Mouse (Mus musculus): ENCODE data around the gene Ddx51. TPM values are rescaled to one million over a fixed set of nuclear protein-coding genes. Genes with fewer than 3 reads are reported as not detected.
A peak's percentile ranks its signal among the peaks of the same experiment; 100 is the strongest.

Ddx51 gene
- total RNA-seq, 2 experiments from 2014 or later, result 9.9 to 12.0 TPM

DNA sequence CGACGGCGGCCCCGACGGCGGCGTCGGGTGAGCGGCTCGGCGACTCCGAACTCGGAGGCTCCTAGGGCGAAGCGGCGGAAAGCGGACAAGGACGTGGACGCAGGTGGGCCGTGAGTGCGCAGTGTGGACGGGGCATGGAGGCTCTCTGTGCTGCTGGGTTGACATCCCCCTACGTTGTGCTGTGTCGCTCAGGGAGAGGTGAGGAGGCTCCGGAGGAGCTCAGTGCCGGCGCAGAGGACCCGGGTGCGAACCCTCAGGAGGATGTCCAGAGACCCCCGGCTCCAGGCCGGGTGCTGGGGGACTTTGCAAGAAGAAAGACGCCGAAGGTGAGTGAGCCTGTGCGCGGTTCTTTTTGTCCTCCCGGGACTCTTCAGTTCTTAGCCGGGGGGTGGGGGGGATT lies 435 bp downstream of the Ddx51 start:
- no peak for ATAC-seq (replicated peaks; ENCODE audit: poor library complexity, severe bottlenecking)

DNA sequence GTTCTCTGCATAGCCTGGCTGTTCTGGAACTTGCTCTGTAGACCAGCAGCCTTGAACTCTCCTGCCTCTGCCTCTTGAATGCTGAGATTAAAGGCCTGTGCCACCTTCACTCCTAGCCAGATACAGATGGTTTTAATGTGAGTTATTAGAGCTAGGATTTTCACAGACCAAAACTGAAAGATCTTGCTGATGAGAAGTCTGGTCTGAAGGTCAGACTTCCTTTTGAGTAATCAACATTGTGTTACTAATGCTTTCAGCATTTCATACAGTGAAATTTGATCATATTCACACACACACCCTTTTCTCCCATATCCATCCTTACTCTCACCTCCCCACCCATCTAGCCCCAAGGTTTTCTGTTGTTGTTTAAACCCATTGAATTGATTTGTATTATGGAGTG lies 6.4 kb downstream of the Ddx51 start:
- ATAC-seq (replicated peaks; ENCODE audit: poor library complexity, severe bottlenecking), result no peak

DNA sequence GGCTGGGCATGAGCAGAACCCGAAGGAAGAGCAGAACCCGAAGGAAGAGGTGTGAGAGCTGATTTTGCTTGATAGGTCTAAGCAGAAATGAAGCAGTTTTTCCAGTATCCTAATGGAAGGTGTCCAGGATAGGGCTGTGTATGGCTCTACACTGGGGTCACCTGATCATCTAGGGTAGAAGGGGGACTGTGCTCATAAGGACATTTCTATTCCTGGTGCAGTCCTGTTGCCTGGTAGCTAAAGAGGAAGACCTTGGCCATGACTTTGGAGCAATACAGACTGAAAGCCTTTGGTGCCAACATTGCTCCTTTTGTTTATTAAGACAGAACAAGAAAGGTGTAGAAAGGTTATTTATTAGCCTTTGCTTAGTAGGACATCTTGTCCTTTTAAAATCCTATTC lies 10.8 kb downstream of the Ddx51 start:
- ATAC-seq (replicated peaks; ENCODE audit: poor library complexity, severe bottlenecking), result no peak

DNA sequence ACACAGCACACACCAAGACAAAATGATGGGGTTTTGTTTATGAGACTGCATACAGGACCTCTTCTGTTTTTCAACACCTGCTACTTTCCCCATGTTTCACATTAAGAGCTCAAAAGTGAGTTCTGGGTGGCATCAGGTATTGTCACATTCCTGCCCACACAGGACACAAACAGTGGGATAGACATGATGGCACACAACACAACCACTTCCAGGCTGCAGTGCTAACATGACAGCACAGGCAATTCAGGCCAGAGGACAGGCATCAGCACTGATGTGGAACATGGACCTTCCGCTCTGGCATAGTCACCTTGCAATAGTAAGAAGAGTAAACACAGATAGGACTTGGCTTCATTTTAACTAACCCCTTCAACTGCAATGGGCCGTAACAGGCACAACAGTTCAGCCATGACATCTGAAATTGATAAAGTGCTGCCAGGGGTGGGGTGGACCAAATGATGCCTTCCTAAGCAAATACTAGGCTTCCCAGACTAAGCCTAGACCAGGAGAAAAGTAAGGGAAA lies 11.6 kb downstream of the Ddx51 start:
- no peak for ATAC-seq (replicated peaks; ENCODE audit: poor library complexity, severe bottlenecking)

DNA sequence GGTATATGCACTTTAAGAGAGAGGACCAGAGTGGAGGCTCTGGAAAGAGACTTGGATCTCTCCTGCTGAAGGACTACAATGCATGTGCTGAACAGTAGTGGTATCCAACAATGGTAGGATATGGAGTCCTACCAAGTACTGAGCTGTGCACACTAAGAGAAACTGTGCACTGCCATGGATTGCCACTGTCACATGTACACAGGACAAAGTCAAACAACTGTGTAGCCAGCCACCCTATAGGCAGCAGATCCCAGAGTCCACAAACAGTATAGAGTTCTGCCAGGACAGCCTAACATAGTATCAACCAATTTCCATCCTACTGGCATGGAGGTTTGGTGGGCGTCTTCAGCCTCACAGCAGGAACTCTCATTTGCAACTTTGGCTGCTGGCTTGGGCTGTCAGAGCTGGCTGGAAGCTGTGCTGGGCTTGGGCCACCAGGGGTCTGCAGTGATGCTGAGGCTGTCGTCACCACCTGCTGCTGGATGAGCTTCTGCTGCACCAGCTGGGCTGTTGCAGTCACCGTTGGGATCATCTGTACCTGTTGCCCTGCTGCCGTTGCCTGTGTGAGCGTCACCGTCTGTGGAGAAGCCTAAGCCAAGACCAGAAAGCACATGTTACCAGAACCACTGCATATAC lies 12.4 kb downstream of the Ddx51 start:
- ATAC-seq (replicated peaks; ENCODE audit: poor library complexity, severe bottlenecking), result no peak

DNA sequence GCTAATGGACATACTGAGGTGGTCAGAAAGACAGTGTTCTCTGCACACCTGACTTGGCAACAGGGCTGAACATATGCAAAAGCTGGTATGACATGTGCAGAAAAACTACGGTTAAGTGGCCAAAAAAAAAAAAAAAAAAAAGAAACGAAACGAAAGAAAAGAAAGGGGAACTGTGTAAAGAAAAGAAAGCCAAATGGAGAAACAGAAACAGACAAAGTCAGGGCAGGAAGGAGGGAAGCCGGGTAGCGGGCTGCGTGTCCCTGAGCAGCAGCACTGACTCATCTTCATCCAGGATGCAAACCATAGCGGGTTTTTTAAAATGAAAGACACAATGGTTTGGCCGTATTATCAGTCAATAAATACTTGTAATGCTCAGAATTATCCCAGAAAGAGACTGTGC lies 28.8 kb downstream of the Ddx51 start:
- peak; percentile 95 for ATAC-seq (replicated peaks; ENCODE audit: poor library complexity, severe bottlenecking)

DNA sequence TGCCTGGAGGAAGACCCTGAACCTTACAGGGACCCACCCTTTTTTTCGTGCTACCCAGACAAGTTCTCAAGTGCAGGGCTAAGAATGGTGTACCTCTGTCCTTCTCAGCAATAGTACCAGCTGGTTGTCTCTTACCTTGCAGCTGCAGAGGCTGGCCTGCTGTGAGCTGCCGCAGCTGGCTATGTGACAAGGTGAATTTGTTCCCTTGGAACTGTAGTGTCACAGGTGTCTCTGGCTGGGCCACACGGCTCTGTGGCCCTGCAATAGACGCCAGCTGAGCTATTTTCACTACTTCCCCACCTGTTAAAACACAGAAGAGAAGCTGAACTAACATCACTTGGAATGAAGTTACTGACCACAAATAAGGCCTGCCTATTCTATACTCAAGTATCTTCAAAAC lies 45.4 kb downstream of the Ddx51 start:
- no peak for ATAC-seq (replicated peaks; ENCODE audit: poor library complexity, severe bottlenecking)

DNA sequence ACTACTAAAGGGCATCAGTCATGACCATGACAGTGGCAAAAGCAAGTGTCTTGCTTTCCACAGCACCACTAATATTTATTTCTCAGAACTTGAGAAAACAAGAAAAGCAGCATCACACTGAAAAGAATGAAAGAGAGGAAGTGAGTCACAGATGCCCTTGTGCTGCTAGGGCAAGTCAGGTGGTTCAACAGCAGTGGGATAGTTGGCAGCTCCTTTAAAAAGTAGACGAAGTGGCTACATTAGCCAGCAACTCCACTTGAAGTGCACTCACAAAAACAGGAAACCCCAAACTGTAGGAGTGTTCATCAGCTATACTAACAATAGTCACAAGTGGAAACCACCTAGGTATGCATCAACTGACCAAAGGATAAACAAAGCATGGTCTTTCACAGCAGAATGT lies 50.8 kb downstream of the Ddx51 start:
- ATAC-seq (replicated peaks; ENCODE audit: poor library complexity, severe bottlenecking), result no peak

DNA sequence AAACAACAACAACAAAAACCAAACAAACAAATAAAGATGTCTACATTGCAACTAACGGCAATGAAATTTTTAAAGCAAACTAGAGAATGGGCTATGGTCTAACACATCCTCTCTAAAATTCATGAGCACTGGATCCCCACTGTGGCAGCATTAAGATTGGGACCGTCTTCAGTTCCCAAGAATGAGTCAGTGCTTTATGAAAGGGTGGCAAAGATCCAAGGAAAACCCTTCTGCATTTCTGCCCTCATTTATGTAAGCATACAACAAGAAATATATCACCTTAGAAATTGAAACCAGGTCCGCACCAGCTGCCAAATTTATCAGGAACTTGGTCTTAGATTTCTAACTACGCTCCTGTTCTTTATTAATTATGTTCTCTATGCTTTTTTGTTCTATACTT lies 56.0 kb downstream of the Ddx51 start:
- ATAC-seq (replicated peaks; ENCODE audit: poor library complexity, severe bottlenecking), result no peak

Other genes starting within 250 kb of the Ddx51 start
- gene Fbrsl1, start 204.9 kb upstream of the Ddx51 start, total RNA-seq (2014; fragmentation: Nextera tagmentation), result 25.2 and 29.7 TPM in 2 replicates
- gene Fbrsl1, start 204.9 kb upstream of the Ddx51 start, total RNA-seq (2017), result 9.5 and 12.6 TPM in 2 replicates
- gene Galnt9, start 109.1 kb upstream of the Ddx51 start, total RNA-seq (2014; fragmentation: Nextera tagmentation), result not detected in 2 replicates
- 0.43 TPM in 1 of 2 replicates, not detected in the other for gene Galnt9, start 109.1 kb upstream of the Ddx51 start, total RNA-seq (2017)
- gene Noc4l, start within 50 bp of the Ddx51 start, total RNA-seq (2014; fragmentation: Nextera tagmentation), result 43.4 and 59.0 TPM in 2 replicates
- gene Noc4l, start within 50 bp of the Ddx51 start, total RNA-seq (2017), result 32.9 and 78.6 TPM in 2 replicates
- gene Ep400, start 117.3 kb downstream of the Ddx51 start, total RNA-seq (2014; fragmentation: Nextera tagmentation), result 127 and 160 TPM in 2 replicates
- gene Ep400, start 117.3 kb downstream of the Ddx51 start, total RNA-seq (2017), result 35.5 and 68.1 TPM in 2 replicates
- gene Pus1, start 127.2 kb downstream of the Ddx51 start, total RNA-seq (2014; fragmentation: Nextera tagmentation), result 41.6 and 45.0 TPM in 2 replicates
- 77.9 and 80.0 TPM in 2 replicates for gene Pus1, start 127.2 kb downstream of the Ddx51 start, total RNA-seq (2017)
- gene Ulk1, start 156.6 kb downstream of the Ddx51 start, total RNA-seq (2014; fragmentation: Nextera tagmentation), result 17.2 and 27.2 TPM in 2 replicates
- 1.4 and 2.6 TPM in 2 replicates for gene Ulk1, start 156.6 kb downstream of the Ddx51 start, total RNA-seq (2017)
- gene Hscb, start 186.3 kb downstream of the Ddx51 start, total RNA-seq (2014; fragmentation: Nextera tagmentation), result 68.2 and 80.1 TPM in 2 replicates
- 63.6 and 77.4 TPM in 2 replicates for gene Hscb, start 186.3 kb downstream of the Ddx51 start, total RNA-seq (2017)
- 29.3 and 32.6 TPM in 2 replicates for gene Chek2, start 186.5 kb downstream of the Ddx51 start, total RNA-seq (2014; fragmentation: Nextera tagmentation)
- 22.6 and 39.0 TPM in 2 replicates for gene Chek2, start 186.5 kb downstream of the Ddx51 start, total RNA-seq (2017)
- gene Ttc28, start 226.4 kb downstream of the Ddx51 start, total RNA-seq (2014; fragmentation: Nextera tagmentation), result 1.0 and 6.2 TPM in 2 replicates
- 0.41 and 0.90 TPM in 2 replicates for gene Ttc28, start 226.4 kb downstream of the Ddx51 start, total RNA-seq (2017)